Mouse (Mus musculus): ENCODE measurements at regions not wholly inside any gene's neighbourhood (a gene's known extent, or its start where the extent isn't known, plus 50 kb on each side); places are given as distances from the start of the nearest gene placed in this dataset.

DNA sequence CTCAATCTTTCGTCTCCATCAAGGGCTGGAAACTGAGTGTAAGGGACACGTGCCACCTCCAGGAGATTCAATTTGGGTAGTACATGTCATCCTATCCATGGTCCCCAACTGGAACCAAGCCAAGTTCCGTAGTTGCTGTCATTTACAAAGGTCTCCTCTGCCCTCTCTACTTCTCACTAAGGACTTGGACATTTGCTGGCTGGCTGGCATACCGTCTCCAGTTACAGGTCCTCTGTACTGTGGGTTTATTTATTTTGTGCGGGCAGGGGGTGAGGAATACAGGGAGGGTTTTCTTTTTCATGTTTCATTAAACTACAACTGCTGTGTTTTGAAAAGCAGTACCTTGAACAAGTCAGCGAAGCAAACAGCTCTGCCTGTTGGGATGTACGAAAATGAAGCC lies 55.7 kb upstream of the Stx16 start:
- H3K4me1 ChIP-seq (ENCODE audit: control insufficient read depth, insufficient read depth, low read length) = no peaks in the 10 kb centered on the region
- no peak overlapping the region for H3K9ac ChIP-seq (ENCODE audit: low read length)
- DNase-seq (ENCODE audit: low spot score) = no peak
- no peaks in the 10 kb centered on the region for H3K27me3 ChIP-seq (replicated peaks; ENCODE audit: control insufficient read depth, insufficient read depth, low read length)
- H3K36me3 ChIP-seq (ENCODE audit: control insufficient read depth, insufficient read depth, low read length) = no peaks in the 10 kb centered on the region
- WGBS = 76% methylated on average over 7 of the region's 7 CpGs
- H3K9me3 ChIP-seq (replicated peaks; ENCODE audit: control insufficient read depth, low read length) = no peaks in the 10 kb centered on the region
- ATAC-seq = no peak
- no peak overlapping the region for H3K4me3 ChIP-seq (ENCODE audit: low read depth, low read length)
- no peak overlapping the region for H3K27ac ChIP-seq (ENCODE audit: low read depth, low read length)
- no peak overlapping the region for H3K4me2 ChIP-seq (ENCODE audit: low read length)

DNA sequence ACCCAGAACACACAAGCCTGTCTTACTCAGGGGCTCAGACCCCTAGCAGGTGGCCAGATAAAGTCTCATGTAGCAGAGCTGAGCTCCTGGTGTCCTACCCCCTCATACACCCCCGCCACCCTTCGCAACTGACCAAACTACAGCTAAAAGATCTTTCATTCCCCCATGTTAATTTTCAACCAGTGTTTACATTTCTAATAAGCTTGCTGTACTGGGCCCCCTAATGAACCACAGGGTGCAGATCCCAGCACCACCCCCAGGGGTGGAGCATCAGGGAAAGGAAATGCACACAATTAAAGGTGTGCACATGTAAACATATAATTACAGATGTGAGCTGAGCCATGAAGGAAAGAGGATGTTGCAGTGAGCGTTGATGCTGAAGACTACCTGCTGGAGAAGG lies 54.6 kb upstream of the Stx16 start:
- ATAC-seq (no peak), DNase-seq (ENCODE audit: low spot score) (no peak)
- no peak overlapping the region for H3K27ac ChIP-seq (ENCODE audit: low read depth, low read length)
- H3K4me3 ChIP-seq (ENCODE audit: low read depth, low read length) = no peak overlapping the region
- H3K9me3 ChIP-seq (replicated peaks; ENCODE audit: control insufficient read depth, low read length) = no peaks in the 10 kb centered on the region
- 99% methylated on average over 3 of the region's 3 CpGs for WGBS
- no peaks in the 10 kb centered on the region for H3K36me3 ChIP-seq (ENCODE audit: control insufficient read depth, insufficient read depth, low read length)
- no peaks in the 10 kb centered on the region for H3K4me1 ChIP-seq (ENCODE audit: control insufficient read depth, insufficient read depth, low read length)
- no peak overlapping the region for H3K9ac ChIP-seq (ENCODE audit: low read length)
- H3K27me3 ChIP-seq (replicated peaks; ENCODE audit: control insufficient read depth, insufficient read depth, low read length) = no peaks in the 10 kb centered on the region
- H3K4me2 ChIP-seq (ENCODE audit: low read length) = no peak overlapping the region

DNA sequence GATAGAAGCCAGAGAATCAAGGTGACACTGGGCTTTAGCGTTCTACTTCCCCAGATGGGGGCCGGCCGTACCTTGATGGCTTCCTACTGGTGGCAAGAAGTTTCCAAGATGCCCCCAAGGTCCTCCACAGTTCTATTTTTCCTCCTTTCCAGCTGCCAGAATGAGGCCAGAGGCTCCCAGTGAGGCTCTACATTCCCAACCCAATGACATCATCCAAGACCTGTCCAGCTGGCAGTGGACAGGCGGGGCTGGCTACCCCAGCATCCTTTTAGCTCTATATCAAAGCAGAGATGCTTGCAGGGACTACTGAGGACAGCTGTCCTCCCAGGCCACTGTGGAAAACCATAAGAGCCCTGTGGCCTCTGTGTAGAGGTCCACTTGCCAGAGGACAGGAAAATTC lies 53.8 kb upstream of the Stx16 start:
- H3K9me3 ChIP-seq (replicated peaks; ENCODE audit: control insufficient read depth, low read length) = no peaks in the 10 kb centered on the region
- no peak overlapping the region for H3K9ac ChIP-seq (ENCODE audit: low read length)
- no peaks in the 10 kb centered on the region for H3K27me3 ChIP-seq (replicated peaks; ENCODE audit: control insufficient read depth, insufficient read depth, low read length)
- no peak for DNase-seq (ENCODE audit: low spot score)
- WGBS = 88% methylated on average over 4 of the region's 4 CpGs
- no peaks in the 10 kb centered on the region for H3K4me1 ChIP-seq (ENCODE audit: control insufficient read depth, insufficient read depth, low read length)
- H3K4me2 ChIP-seq (ENCODE audit: low read length) = no peak overlapping the region
- H3K4me3 ChIP-seq (ENCODE audit: low read depth, low read length) = no peak overlapping the region
- no peaks in the 10 kb centered on the region for H3K36me3 ChIP-seq (ENCODE audit: control insufficient read depth, insufficient read depth, low read length)
- ATAC-seq = no peak
- no peak overlapping the region for H3K27ac ChIP-seq (ENCODE audit: low read depth, low read length)

DNA sequence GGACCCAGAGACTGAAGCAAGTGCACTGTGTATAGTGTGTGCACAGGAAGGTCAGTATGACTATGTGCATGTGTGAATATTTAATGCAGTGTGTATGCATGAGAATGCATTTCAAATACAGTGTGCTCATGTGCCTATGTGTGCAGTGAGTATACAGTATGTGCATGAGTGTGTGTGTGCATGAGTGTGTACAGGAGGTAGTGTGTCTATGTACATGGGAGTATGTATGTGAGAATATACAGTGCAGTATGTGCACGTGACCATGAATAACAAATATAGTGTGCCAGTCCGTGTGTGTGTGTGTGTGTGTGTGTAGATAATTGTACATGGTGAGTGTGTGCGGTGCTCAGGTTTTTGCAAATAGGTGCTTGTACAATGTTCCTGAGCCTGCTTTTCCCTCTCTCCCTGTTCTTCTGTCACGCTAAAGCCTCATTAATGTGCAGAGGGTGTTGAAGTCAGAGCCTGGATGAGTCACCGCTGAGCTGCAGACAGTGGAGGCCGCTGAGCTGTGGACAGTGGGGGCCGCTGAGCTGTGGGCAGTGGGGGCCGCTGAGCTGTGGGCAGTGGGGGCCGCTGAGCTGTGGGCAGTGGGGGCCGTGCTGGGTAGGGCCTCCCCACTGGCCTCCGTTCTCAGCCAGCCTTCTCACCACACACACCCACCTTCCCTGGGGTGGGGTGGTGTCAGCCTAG lies 50.8 kb upstream of the Stx16 start:
- no peak overlapping the region for H3K4me2 ChIP-seq (ENCODE audit: low read length)
- ATAC-seq = no peak
- WGBS = 83% methylated on average over 11 of the region's 11 CpGs
- no peak overlapping the region for H3K9ac ChIP-seq (ENCODE audit: low read length)
- H3K36me3 ChIP-seq (ENCODE audit: control insufficient read depth, insufficient read depth, low read length) = no peaks in the 10 kb centered on the region
- H3K9me3 ChIP-seq (replicated peaks; ENCODE audit: control insufficient read depth, low read length) = no peaks in the 10 kb centered on the region
- H3K4me3 ChIP-seq (ENCODE audit: low read depth, low read length) = no peak overlapping the region
- no peak for DNase-seq (ENCODE audit: low spot score)
- no peak overlapping the region for H3K27ac ChIP-seq (ENCODE audit: low read depth, low read length)
- no peaks in the 10 kb centered on the region for H3K4me1 ChIP-seq (ENCODE audit: control insufficient read depth, insufficient read depth, low read length)
- no peaks in the 10 kb centered on the region for H3K27me3 ChIP-seq (replicated peaks; ENCODE audit: control insufficient read depth, insufficient read depth, low read length)

Data from forebrain, embryonic 14.5 days (tissue).